Comparison of ENCODE assay signal across 8 mouse cellular contexts in the genomic region with DNA sequence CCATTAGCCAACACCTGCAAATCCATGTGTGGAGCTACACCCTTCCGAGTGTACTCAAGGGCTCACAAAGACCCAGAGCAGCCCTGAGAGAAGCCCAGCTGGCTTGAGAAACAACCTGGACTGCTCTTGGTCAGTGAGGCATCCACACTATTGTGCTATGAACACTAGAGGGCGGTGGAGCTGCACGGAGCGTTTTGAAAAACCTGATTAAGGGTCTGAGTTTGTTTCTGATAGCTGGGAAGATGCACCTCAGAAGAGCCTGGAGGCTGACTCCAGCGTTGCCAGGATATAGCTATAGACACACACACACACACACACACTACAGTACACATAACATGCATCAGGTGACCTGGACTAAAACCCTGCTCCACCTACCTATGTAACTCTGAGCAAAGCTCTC.
DNase-seq lines count a peak whose midpoint lies in the region; ATAC-seq lines count a peak whose summit lies in the region.

No protein-coding gene starts in this region.

- intact Hi-C loops in gastrocnemius, postnatal 36 days (cut with DNase I), result loop anchor here (2.0 to 5.0 kb wide), 3 partner anchors 85 to 635 kb away; no protein-coding TSS in a partner anchor

- DNase-seq in B cell, adult 2 months, result peak; percentile 66 to 68
- DNase-seq in adipocyte (ENCODE audit: low spot score), result peak; percentile 67
- peak; percentile 88 for DNase-seq in embryo, embryonic 10.5 days (ENCODE audit: low spot score)
- DNase-seq in gastrocnemius, postnatal 36 days, result peak; percentile 41 to 44
- peak; percentile 80 for DNase-seq in kidney, postnatal 10 days
- peak; percentile 25 to 40 for DNase-seq in lung, adult 18-20 months
- DNase-seq in thymus, postnatal 25 days, result peak; percentile 26

- peak; percentile 67; the same call in 1 of the 2 replicates for ATAC-seq in neutrophil, adult 5-6 weeks (ENCODE audit: extremely low read depth, insufficient number of reproducible peaks, low FRiP score, poor library complexity, severe bottlenecking)

Comparison
In these comparisons a context has a peak if more than half of its experiments do, and no peak if none do; other contexts are left out.
1. Peak in every context shown above with its lines: DNase-seq and ATAC-seq.
2. DNase-seq: peak in every context shown above with its lines; median percentile 88 in embryo, embryonic 10.5 days; 80 in kidney, postnatal 10 days; 67 in B cell, adult 2 months; 67 in adipocyte; 42 in gastrocnemius, postnatal 36 days; 32 in lung, adult 18-20 months; 26 in thymus, postnatal 25 days.